Mouse (Mus musculus) naive thymus-derived CD4-positive, alpha-beta T cell, adult 2 months (primary cell): ENCODE measurements around the gene Gm5849.
"Not testable (repeated sequence)": the region's sequence is repeated elsewhere in the genome, so short reads cannot be mapped to it uniquely, and the experiment has no call there.

Experiments used
- DNase-seq: peaks from one replicate; pipeline ENCODE4 v3.0.0-alpha.2; 2011; ENCODE audit warnings: low read depth

The Gm5849 gene

GRCm38 (mm10) chr3:90777776-90778175 lies at the start of gene Gm5849:
TSS of gene Gm5849 (minus strand) at chr3:90777876.
- not testable (repeated sequence) for DNase-seq

GRCm38 (mm10) chr3:90749658-90750057 lies 28.0 kb downstream of the Gm5849 start:
- DNase-seq, result no peak

GRCm38 (mm10) chr3:90726606-90727005 lies 51.1 kb downstream of the Gm5849 start, which contains the start of gene Pglyrp4:
TSS of gene Pglyrp4 (plus strand) at chr3:90726906.
- no peak for DNase-seq
